10 mouse cellular contexts compared by ENCODE assay signal in the genomic region with DNA sequence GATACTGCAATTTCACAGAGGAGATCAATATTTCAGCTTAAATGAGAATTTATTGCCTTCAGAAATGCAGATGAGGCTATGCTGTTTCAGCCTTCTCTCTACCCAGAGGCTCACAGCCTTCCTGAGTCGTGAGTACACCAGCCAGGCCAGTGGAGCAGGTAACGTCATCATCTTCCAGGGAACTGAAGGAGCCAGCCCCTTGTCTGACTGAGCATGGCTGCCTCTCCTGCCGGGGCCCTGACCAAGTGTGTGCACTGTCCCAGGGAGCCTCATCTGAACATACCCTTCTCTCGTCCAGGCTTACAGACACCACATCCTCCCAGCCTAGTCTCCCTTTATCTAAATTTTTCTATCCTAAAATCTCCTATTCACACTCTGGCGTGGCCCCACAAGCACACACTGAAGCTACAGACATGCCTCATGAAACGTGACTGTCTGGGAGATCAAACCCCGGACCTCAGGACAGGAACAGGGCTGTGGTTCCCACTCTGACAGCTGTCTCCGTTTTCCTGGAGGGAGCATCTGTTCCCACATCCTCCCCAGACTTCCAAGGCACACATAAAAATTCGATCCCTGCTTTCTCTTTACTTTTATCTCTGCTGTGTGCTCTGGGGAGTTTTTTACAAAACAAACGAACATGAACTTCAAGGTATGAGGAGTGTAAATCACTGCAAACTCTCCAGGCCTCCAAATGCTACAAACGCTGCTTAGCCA.
DNase-seq lines count a peak whose midpoint lies in the region; ATAC-seq lines count a peak whose summit lies in the region.
"Had no signal": no experiment of that assay in that cellular context is flagged by ENCODE, and none has a peak within 500 bp of the region (broad histone marks: within the 10 kb centered on the region; RNA-seq: fewer than 3 reads in every experiment).

No protein-coding gene starts in this region.

- peak; percentile 15 for DNase-seq in lung, postnatal 25 days (ENCODE audit: low spot score)
- no peak for DNase-seq in lung, postnatal 14 days
- DNase-seq in hindbrain, embryonic 11.5 days (ENCODE audit: low spot score): no peak
- peak; percentile 21 to 70 for DNase-seq in kidney, postnatal 25 days
- no peak for DNase-seq in ovary, postnatal 10 days (ENCODE audit: low spot score)
- no peak for DNase-seq in gastrocnemius, postnatal 4 days (ENCODE audit: low spot score in 2 of 2)
- DNase-seq: cerebellum, adult 11 months; liver, embryonic 13.5 days; thymus, postnatal 25 days had no signal

- H3K9me3 ChIP-seq in hindbrain, embryonic 11.5 days (ENCODE audit: control insufficient read depth, low read length): no peaks in the 10 kb centered on the region
- H3K9me3 ChIP-seq in neural tube, embryonic 13.5 days: no peaks in the 10 kb centered on the region
- H3K9me3 ChIP-seq: liver, embryonic 13.5 days had no signal

- H3K4me1 ChIP-seq in hindbrain, embryonic 11.5 days (replicated peaks; ENCODE audit: control insufficient read depth, insufficient read depth, low read length): no peaks in the 10 kb centered on the region
- H3K4me1 ChIP-seq in neural tube, embryonic 13.5 days (replicated peaks): peaks cover 29% of the 10 kb centered on the region
- H3K4me1 ChIP-seq: liver, embryonic 13.5 days had no signal

- H3K27me3 ChIP-seq in hindbrain, embryonic 11.5 days (ENCODE audit: control insufficient read depth, insufficient read depth, low read length): no peaks in the 10 kb centered on the region
- no peaks in the 10 kb centered on the region for H3K27me3 ChIP-seq in neural tube, embryonic 13.5 days
- H3K27me3 ChIP-seq: liver, embryonic 13.5 days had no signal

- no peaks in the 10 kb centered on the region for H3K36me3 ChIP-seq in hindbrain, embryonic 11.5 days (ENCODE audit: control insufficient read depth, insufficient read depth, low read length)
- no peaks in the 10 kb centered on the region for H3K36me3 ChIP-seq in neural tube, embryonic 13.5 days
- H3K36me3 ChIP-seq: liver, embryonic 13.5 days had no signal

- no peak overlapping the region for H3K9ac ChIP-seq in hindbrain, embryonic 11.5 days (ENCODE audit: low read depth, low read length)
- peak overlapping the region; percentile 17; the same call in 1 of the 2 replicates for H3K9ac ChIP-seq in neural tube, embryonic 13.5 days
- H3K9ac ChIP-seq: liver, embryonic 13.5 days had no signal

- no peak overlapping the region for H3K4me2 ChIP-seq in hindbrain, embryonic 11.5 days (replicated peaks; ENCODE audit: low read depth, low read length)
- H3K4me2 ChIP-seq in neural tube, embryonic 13.5 days: no peak overlapping the region
- H3K4me2 ChIP-seq: liver, embryonic 13.5 days had no signal

- peak overlapping the region; percentile 39; the same call in 1 of the 2 replicates for H3K27ac ChIP-seq in hindbrain, embryonic 11.5 days (ENCODE audit: low read depth, low read length)
- H3K27ac ChIP-seq in neural tube, embryonic 13.5 days (replicated peaks): peak overlapping the region; percentile 59
- H3K27ac ChIP-seq: liver, embryonic 13.5 days had no signal

- ATAC-seq in hindbrain, embryonic 11.5 days (ENCODE audit: low FRiP score): no peak
- ATAC-seq in neural tube, embryonic 13.5 days (ENCODE audit: low read depth): peak; percentile 52; the same call in 1 of the 2 replicates

- H3K4me3 ChIP-seq in hindbrain, embryonic 11.5 days (ENCODE audit: low read depth, low read length): no peak overlapping the region
- no peak overlapping the region for H3K4me3 ChIP-seq in neural tube, embryonic 13.5 days
- H3K4me3 ChIP-seq: liver, embryonic 13.5 days had no signal

- 59% methylated on average over 11 of the region's 11 CpGs for WGBS in hindbrain, embryonic 11.5 days
- 28% methylated on average over 11 of the region's 11 CpGs for WGBS in neural tube, embryonic 13.5 days

Comparison
In these comparisons a context has a peak if more than half of its experiments do, and no peak if none do; other contexts are left out.
1. DNase-seq: peak in lung, postnatal 25 days (single experiment) and kidney, postnatal 25 days (2 of 2); none in lung, postnatal 14 days (single experiment), hindbrain, embryonic 11.5 days (single experiment), ovary, postnatal 10 days (single experiment) and gastrocnemius, postnatal 4 days (0 of 2).